Mouse (Mus musculus): ENCODE measurements around the gene Cck. TPM values are rescaled to one million over a fixed set of nuclear protein-coding genes. Genes with fewer than 3 reads are reported as not detected.

Gene Cck
- polyA plus RNA-seq, 1 experiment, result 0.37 TPM

DNA sequence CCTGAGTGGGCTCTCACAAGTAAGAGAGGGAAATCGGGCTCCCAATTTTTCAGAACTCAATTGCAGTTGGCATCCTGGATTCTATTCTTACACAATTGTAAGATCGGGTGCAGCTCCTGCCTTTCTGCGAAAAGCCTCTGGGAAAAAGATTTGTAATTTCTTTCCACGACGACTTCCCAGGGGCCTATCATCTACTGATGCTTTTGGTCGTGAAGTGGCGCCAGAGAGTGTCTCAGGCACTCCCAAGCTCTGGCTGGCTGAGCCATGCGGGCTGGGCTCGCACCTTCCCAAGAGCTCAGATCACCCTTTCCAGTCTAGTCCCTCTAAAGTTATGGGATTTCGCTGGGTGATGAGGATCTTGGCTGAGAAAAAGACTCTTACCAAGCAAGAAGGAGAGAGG is 608 bp upstream of the Cck start:
- DNase-seq, result no peak
- TF ChIP-seq POLR2A (IDR thresholded peaks at IDR 0.05; ENCODE audit: borderline replicate concordance, extremely low read depth, low read depth, low read length), result no peak
- TF ChIP-seq CTCF (IDR thresholded peaks at IDR 0.05; ENCODE audit: insufficient read depth, low read length), result no peak
- Histone ChIP-seq H3K4me1 (ENCODE audit: control insufficient read depth, insufficient read depth, low read length) (no peaks in the 10 kb centered on the region), H3K4me3 (replicated peaks; ENCODE audit: extremely low read depth, low read depth, low read length) (no peak overlapping the region)
- whole genome bisulfite sequencing, result 32% methylated on average over 10 of the region's 10 CpGs

DNA sequence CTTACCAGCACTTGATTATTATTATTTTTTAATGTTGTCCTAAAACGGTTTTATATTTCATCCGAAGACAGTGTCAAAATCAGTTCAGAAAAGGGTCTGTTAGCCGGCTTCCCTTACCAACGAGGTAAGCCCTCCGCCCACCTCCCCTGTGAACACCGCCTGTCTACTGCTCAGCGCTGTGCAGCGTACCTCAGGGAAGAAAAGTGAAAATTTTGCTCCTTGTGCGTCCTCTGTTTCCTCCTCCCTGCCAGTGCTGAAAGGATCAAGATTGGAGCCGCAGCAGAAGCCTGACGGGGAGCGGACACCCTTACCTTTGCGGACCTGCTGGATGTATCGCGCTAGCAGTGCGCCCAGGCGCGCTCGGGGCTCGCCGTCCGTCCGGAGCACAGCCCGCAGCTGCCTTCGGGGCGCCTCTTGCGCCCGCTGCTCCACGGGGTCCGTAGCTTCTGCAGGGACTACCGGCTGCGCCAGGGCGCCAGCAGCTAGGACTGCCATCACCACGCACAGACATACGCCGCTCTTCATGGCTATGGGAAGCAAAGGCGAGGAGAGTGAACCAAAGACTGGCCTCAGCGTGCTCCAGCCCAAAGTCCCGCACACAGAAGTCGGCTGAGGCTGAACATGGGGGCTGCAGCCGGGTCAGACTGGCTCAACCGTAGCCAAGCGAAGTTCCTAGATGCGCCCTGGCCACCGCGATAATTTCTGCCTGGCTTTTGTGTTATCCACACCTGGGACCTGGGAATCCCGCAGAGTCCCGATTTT is 1.3 kb downstream of the Cck start:
- Histone ChIP-seq H3K4me3 (replicated peaks; ENCODE audit: extremely low read depth, low read depth, low read length) (no peak overlapping the region), H3K4me1 (ENCODE audit: control insufficient read depth, insufficient read depth, low read length) (no peaks in the 10 kb centered on the region)
- DNase-seq, result no peak
- TF ChIP-seq CTCF (IDR thresholded peaks at IDR 0.05; ENCODE audit: insufficient read depth, low read length) (no peak), POLR2A (IDR thresholded peaks at IDR 0.05; ENCODE audit: borderline replicate concordance, extremely low read depth, low read depth, low read length) (no peak)
- WGBS, result 4% methylated on average over 48 of the region's 48 CpGs

DNA sequence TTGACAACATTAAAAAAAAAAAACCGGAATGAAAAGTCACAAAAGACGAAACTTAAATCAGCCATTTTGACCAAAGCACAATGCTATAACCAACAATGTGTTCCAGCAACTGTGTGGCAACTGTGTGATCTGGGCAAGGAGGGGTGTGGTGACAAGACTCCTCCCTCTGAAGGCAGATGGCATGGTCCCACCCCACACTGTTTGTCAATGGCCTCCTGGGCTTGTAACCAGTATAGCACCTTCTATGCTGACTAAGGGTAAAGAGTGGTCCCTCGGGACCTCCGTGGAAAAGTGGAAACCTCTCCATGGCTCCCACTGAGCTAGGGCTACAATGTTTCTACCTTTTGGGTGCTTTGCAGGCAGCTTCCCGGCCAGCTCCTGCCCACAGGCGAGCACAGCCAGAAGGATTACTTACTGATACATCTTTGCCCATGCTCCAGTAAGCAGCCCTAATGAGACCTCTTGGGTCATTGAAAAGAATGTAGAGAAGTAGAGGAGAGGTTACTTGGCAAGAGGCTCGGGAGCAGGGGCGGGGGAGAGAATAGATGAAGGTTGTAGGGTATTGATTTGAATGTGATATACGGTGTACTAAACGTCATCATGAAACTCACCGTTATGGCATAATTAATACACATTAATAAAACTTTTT is 3.8 kb downstream of the Cck start:
- no peak for DNase-seq
- Histone ChIP-seq H3K4me1 (ENCODE audit: control insufficient read depth, insufficient read depth, low read length) (no peaks in the 10 kb centered on the region), H3K4me3 (replicated peaks; ENCODE audit: extremely low read depth, low read depth, low read length) (no peak overlapping the region)
- WGBS, result 69% methylated on average over 11 of the region's 11 CpGs
- TF ChIP-seq POLR2A (IDR thresholded peaks at IDR 0.05; ENCODE audit: borderline replicate concordance, extremely low read depth, low read depth, low read length) (no peak), CTCF (IDR thresholded peaks at IDR 0.05; ENCODE audit: insufficient read depth, low read length) (no peak)

DNA sequence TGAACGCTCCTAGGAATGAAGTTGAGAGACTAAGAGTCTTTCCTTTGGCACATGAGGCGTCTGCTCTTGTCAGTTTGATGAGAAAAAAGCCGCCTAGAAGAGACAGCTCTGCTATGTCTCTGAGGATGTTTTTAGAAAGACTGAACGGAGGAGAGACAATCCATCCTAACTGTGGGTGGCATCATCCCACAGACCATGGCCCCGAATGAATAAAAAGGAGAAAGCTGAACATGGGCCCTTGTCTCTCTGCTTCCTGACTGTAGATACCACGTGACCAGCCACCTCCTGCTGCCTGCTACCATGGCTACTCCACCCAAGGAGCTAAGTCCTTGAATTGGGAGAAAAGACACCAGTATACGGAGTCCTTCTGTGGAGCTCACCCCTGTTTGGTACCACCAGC is 8.3 kb downstream of the Cck start:
- no peaks in the 10 kb centered on the region for H3K4me1 ChIP-seq (ENCODE audit: control insufficient read depth, insufficient read depth, low read length)
- TF ChIP-seq CTCF (IDR thresholded peaks at IDR 0.05; ENCODE audit: insufficient read depth, low read length) (no peak), POLR2A (IDR thresholded peaks at IDR 0.05; ENCODE audit: borderline replicate concordance, extremely low read depth, low read depth, low read length) (no peak)
- no peak overlapping the region for H3K4me3 ChIP-seq (replicated peaks; ENCODE audit: extremely low read depth, low read depth, low read length)
- 72% methylated on average over 7 of the region's 7 CpGs for WGBS
- no peak for DNase-seq

DNA sequence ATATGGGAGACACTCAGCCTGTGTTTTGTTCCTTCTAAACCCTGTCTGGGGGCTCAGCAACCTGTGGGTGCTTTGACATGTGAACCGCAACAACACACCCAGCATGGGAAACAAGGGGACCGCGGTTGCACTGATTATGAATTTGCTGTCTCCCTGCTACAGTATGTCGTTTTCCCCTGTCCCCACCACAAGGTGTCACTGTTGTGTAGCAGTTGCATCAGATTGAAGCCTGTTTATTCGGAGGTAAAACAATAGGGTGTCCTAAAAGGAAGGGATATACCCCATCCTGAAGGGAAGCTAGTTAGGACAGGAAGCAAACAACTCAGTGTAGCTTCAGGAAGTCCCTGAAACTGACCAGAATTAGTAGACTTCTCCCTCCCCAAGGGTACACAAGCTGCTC is 16.0 kb downstream of the Cck start:
- TF ChIP-seq POLR2A (IDR thresholded peaks at IDR 0.05; ENCODE audit: borderline replicate concordance, extremely low read depth, low read depth, low read length) (no peak), CTCF (IDR thresholded peaks at IDR 0.05; ENCODE audit: insufficient read depth, low read length) (peak; percentile 51)
- Histone ChIP-seq H3K4me3 (replicated peaks; ENCODE audit: extremely low read depth, low read depth, low read length) (no peak overlapping the region), H3K4me1 (ENCODE audit: control insufficient read depth, insufficient read depth, low read length) (no peaks in the 10 kb centered on the region)
- WGBS, result 24% methylated on average over 5 of the region's 5 CpGs
- DNase-seq, result peak; percentile 38

DNA sequence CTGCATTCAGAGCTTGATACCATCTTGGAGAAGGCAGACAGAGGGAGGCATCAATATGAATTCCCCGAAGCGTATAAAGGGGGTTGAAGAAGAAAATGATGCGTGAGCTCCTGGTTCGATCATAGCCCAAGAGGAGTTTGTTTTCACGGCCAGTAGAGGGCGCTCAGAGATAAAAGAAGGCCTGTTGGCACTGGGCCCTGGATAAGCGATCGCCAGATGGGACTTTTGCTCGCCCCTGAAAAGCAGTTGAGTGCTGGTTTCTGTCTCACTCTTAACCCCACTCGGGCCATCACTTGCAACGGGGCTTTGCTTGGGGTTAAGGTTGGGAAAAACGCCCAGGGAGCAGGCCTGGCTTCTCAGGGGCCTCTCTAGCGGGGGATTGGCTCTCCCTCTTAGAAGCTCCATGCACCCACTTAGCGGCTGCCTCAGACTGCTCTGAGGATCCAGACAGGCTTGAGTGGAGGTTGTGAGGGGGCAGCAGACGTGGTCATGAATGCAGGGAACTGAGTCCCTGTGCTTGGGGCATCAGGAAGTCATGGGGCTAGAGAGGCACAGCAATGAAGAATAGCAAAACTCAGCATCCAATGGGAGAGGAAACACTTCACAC is 18.1 kb downstream of the Cck start:
- no peaks in the 10 kb centered on the region for H3K4me1 ChIP-seq (ENCODE audit: control insufficient read depth, insufficient read depth, low read length)
- no peak overlapping the region for H3K4me3 ChIP-seq (replicated peaks; ENCODE audit: extremely low read depth, low read depth, low read length)
- peak; percentile 68 for DNase-seq
- TF ChIP-seq CTCF (IDR thresholded peaks at IDR 0.05; ENCODE audit: insufficient read depth, low read length), result peak; percentile 73
- TF ChIP-seq POLR2A (IDR thresholded peaks at IDR 0.05; ENCODE audit: borderline replicate concordance, extremely low read depth, low read depth, low read length), result no peak
- WGBS, result 14% methylated on average over 15 of the region's 15 CpGs

DNA sequence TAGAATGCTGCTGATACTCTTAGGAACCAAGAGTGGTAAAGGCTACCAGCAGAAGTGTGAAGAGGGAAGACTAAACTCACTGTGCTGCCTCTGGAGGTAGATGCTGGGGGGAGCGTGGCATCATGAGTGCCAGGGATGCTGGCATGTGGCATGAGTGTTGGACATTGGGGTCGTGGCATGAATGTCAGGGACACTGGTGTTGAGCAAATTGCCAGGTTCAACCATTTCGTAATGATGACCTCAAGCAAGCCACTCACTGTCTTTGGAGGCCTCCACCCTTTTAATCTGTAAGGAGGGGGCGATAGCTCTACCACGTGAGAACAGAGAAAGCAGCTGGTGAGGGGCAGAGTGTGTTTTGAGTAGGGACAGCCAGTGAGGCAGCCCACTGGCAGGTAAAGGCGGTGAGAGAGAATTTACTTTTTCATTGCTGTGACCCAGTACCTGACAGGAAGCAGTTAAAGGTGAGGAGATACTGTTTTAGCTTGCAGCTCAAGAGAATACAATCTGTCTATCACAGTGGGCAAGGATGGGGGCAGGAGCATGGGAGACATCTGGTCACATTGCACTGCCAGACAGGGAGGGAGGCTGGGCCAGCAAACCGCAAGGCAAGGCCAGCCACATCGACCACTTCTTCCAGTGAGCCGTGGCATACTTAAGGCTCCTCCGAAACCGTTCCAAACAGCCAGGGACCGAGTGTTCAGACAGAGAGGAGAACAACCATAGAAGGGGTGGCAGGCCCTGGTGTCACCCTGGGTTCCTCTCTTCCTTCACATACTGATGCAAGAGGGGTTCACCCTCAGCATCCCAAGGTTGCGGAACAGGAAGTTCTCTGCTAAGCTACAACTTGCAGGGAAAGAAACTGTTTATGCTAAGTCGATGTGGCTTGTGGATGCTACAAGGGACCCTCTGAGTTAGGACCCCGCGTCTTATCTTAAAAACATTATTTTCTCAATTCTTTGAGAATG is 19.7 kb downstream of the Cck start:
- Histone ChIP-seq H3K4me1 (ENCODE audit: control insufficient read depth, insufficient read depth, low read length) (no peaks in the 10 kb centered on the region), H3K4me3 (replicated peaks; ENCODE audit: extremely low read depth, low read depth, low read length) (no peak overlapping the region)
- DNase-seq, result no peak
- TF ChIP-seq POLR2A (IDR thresholded peaks at IDR 0.05; ENCODE audit: borderline replicate concordance, extremely low read depth, low read depth, low read length) (no peak), CTCF (IDR thresholded peaks at IDR 0.05; ENCODE audit: insufficient read depth, low read length) (no peak)
- 62% methylated on average over 16 of the region's 16 CpGs for WGBS

DNA sequence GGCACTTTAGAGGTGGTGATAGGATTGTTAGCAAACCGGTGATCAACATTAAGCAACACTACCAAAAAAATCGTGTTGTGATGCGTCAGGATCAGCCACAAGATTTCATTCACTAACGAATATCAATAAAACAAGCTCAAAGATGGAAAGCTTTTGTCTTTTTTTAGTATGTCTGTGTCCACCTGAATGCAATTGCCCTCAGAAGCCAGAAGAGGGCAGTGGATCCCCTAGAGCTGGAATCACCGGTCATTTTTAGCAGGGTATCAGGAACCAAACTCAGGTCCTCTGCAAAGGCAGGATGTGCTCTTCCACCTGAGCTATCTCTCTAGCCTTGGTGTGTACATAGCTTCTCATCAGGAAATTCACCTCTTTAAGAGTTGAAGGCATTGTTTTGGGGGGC is 20.7 kb downstream of the Cck start:
- H3K4me1 ChIP-seq (ENCODE audit: control insufficient read depth, insufficient read depth, low read length), result no peaks in the 10 kb centered on the region
- no peak overlapping the region for H3K4me3 ChIP-seq (replicated peaks; ENCODE audit: extremely low read depth, low read depth, low read length)
- no peak for TF ChIP-seq POLR2A (IDR thresholded peaks at IDR 0.05; ENCODE audit: borderline replicate concordance, extremely low read depth, low read depth, low read length)
- TF ChIP-seq CTCF (IDR thresholded peaks at IDR 0.05; ENCODE audit: insufficient read depth, low read length), result 0 out of 2 replicates have a peak, but pooled peaks have one; percentile 20
- 87% methylated on average over 5 of the region's 5 CpGs for WGBS
- DNase-seq, result no peak

DNA sequence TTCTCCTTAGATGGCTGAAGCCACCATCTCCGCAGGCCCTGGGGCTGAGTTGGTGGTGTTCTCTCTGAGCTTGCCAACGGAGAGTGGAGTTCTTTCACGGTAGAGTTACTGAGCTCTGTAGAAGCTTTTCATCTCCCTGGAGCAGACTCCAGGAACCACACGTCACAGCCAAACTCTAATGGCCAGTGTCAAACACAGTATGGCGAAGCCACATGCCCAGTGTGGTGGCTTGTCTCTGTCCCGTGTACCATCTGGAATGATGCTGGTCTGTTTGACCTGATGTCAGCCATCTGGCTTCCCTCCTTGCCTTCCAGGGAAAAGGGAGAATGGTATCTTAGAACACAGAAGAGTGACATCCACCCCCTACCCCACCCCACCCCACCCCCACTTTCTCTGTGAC is 25.8 kb downstream of the Cck start:
- DNase-seq, result no peak
- no peak overlapping the region for H3K4me3 ChIP-seq (replicated peaks; ENCODE audit: extremely low read depth, low read depth, low read length)
- no peak for TF ChIP-seq POLR2A (IDR thresholded peaks at IDR 0.05; ENCODE audit: borderline replicate concordance, extremely low read depth, low read depth, low read length)
- TF ChIP-seq CTCF (IDR thresholded peaks at IDR 0.05; ENCODE audit: insufficient read depth, low read length), result no peak
- WGBS, result 87% methylated on average over 6 of the region's 6 CpGs
- H3K4me1 ChIP-seq (ENCODE audit: control insufficient read depth, insufficient read depth, low read length), result peaks cover 3% of the 10 kb centered on the region; the same call in 1 of the 2 replicates

All from lung, adult 2 months (tissue).